Mouse (Mus musculus) cortical plate, adult 2 months (tissue): ENCODE data around the gene Fam178b. TPM values are rescaled to one million over a fixed set of nuclear protein-coding genes. Genes with fewer than 3 reads are reported as not detected.

Experiments
- H3K27ac ChIP-seq: fragments of 200-500 bp; 2 replicates; pipeline ENCODE4 v1.5.1; 2012; ENCODE audit warnings: low read length, control low read depth, inconsistent platforms; ENCODE audit not compliant: insufficient read depth
- H3K4me1 ChIP-seq: fragments of 200-500 bp; 2 replicates; pipeline ENCODE4 v1.6.1; 2011; ENCODE audit warnings: low read length; ENCODE audit not compliant: control insufficient read depth, insufficient read depth
- H3K4me3 ChIP-seq: fragments of 200-500 bp; 2 replicates; pipeline ENCODE4 v1.5.1; 2011; ENCODE audit warnings: mild to moderate bottlenecking, low read length, control low read depth; ENCODE audit not compliant: insufficient read depth
- CTCF ChIP-seq: fragments of 200-500 bp; IDR thresholded peaks from 2 replicates; pipeline ENCODE4 v1.5.1; 2011; ENCODE audit warnings: mild to moderate bottlenecking, control low read depth, low read length; ENCODE audit not compliant: insufficient read depth; ENCODE audit errors: extremely low read depth
- POLR2A ChIP-seq: fragments of 200-500 bp; IDR thresholded peaks from 2 replicates; pipeline ENCODE4 v1.6.1; 2011; ENCODE audit warnings: mild to moderate bottlenecking, low read length, control low read depth; ENCODE audit not compliant: insufficient read depth; ENCODE audit errors: extremely low read depth
- polyA plus RNA-seq: library from polyadenylated mRNA; depleted of rRNA; stranded (reverse); fragments of >200 nt; gene quantifications from 2 replicates; pipeline ENCODE4 v1.2.3, GENCODE M21; 2012

Fam178b gene
- polyA plus RNA-seq, 1 experiment: 1.3 TPM

GRCm38 (mm10) chr1:36611449-36612123, 71.4 kb downstream of the Fam178b start:
- TF ChIP-seq CTCF: no peak
- no peak for TF ChIP-seq POLR2A
- H3K27ac ChIP-seq: no peak overlapping the region
- H3K4me1 ChIP-seq: peaks cover 8% of the 10 kb centered on the region
- H3K4me3 ChIP-seq: no peak overlapping the region

- Histone ChIP-seq H3K4me1 (peaks cover 13% of the 10 kb centered on the region), H3K4me3 (no peak overlapping the region)
- TF ChIP-seq CTCF: no peak
- no peak for TF ChIP-seq POLR2A
Observed at GRCm38 (mm10) chr1:36608211-36608610, 74.8 kb downstream of the Fam178b start.

GRCm38 (mm10) chr1:36606951-36607350, 76.0 kb downstream of the Fam178b start:
- no peak overlapping the region for H3K4me3 ChIP-seq
- no peak for TF ChIP-seq POLR2A
- no peak for TF ChIP-seq CTCF
- peaks cover 16% of the 10 kb centered on the region for H3K4me1 ChIP-seq
- no peak overlapping the region for H3K27ac ChIP-seq

More at GRCm38 (mm10) chr1:36608211-36608610, 74.8 kb downstream of the Fam178b start:
- H3K27ac ChIP-seq: no peak overlapping the region

GRCm38 (mm10) chr1:36604254-36605156, 78.5 kb downstream of the Fam178b start:
- Histone ChIP-seq H3K4me3 (no peak overlapping the region), H3K4me1 (peaks cover 14% of the 10 kb centered on the region), H3K27ac (no peak overlapping the region)
- no peak for TF ChIP-seq CTCF
- no peak for TF ChIP-seq POLR2A

- H3K4me1 ChIP-seq: peaks cover 14% of the 10 kb centered on the region
- TF ChIP-seq CTCF (no peak), POLR2A (no peak)
- H3K4me3 ChIP-seq: no peak overlapping the region
- H3K27ac ChIP-seq: no peak overlapping the region
Observed at GRCm38 (mm10) chr1:36603361-36603760, 79.6 kb downstream of the Fam178b start.

- H3K4me3 ChIP-seq: no peak overlapping the region
- TF ChIP-seq CTCF (no peak), POLR2A (no peak)
- H3K4me1 ChIP-seq: peaks cover 13% of the 10 kb centered on the region
- no peak overlapping the region for H3K27ac ChIP-seq
Observed at GRCm38 (mm10) chr1:36602271-36602670, 80.7 kb downstream of the Fam178b start.

- TF ChIP-seq CTCF (no peak), POLR2A (no peak)
- no peak overlapping the region for H3K27ac ChIP-seq
- peaks cover 4% of the 10 kb centered on the region; the same call in 1 of the 2 replicates for H3K4me1 ChIP-seq
- H3K4me3 ChIP-seq: no peak overlapping the region
Observed at GRCm38 (mm10) chr1:36598411-36598810, 84.6 kb downstream of the Fam178b start.

- Histone ChIP-seq H3K4me3 (no peak overlapping the region), H3K27ac (no peak overlapping the region)
- TF ChIP-seq POLR2A (no peak), CTCF (no peak)
Observed at GRCm38 (mm10) chr1:36596114-36596513, 86.9 kb downstream of the Fam178b start.

GRCm38 (mm10) chr1:36595167-36595931, 87.6 kb downstream of the Fam178b start:
- H3K27ac ChIP-seq: no peak overlapping the region

More at GRCm38 (mm10) chr1:36596114-36596513, 86.9 kb downstream of the Fam178b start:
- H3K4me1 ChIP-seq: no peaks in the 10 kb centered on the region

More at GRCm38 (mm10) chr1:36595167-36595931, 87.6 kb downstream of the Fam178b start:
- TF ChIP-seq POLR2A: no peak
- no peak for TF ChIP-seq CTCF
- no peaks in the 10 kb centered on the region for H3K4me1 ChIP-seq
- H3K4me3 ChIP-seq: no peak overlapping the region
